Mouse (Mus musculus): Measurements from ENCODE around the gene Gm5105.

DNA sequence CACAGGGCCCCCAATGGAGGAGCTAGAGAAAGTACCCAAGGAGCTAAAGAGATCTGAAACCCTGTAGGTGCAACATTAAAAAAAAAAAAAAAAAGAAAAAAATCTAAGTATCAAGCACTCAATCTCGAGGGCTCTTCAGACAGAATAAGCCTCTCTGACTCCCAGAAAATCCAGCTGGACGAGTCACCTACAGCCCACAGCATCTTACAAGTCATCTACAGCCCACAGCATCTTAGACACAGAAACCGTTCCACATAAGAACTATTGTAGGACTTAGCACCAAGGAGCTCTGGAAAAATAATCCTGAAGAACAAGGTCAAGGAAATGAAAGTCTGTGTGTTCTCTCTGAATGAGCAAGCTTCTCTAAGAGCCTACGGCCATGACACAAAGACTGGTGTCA is 34.7 kb upstream of the Gm5105 start:
- TF ChIP-seq POLR2A (IDR thresholded peaks at IDR 0.05; ENCODE audit: extremely low read depth, insufficient read depth, low read length): no peak
- no peak for TF ChIP-seq CTCF (IDR thresholded peaks at IDR 0.05; ENCODE audit: low read depth, low read length)
